Mouse (Mus musculus): ENCODE measurements at regions not wholly inside any gene's neighbourhood (a gene's known extent, or its start where the extent isn't known, plus 50 kb on each side); places are given as distances from the start of the nearest gene placed in this dataset.
A peak's percentile ranks its signal among the peaks of the same experiment; 100 is the strongest.

DNA sequence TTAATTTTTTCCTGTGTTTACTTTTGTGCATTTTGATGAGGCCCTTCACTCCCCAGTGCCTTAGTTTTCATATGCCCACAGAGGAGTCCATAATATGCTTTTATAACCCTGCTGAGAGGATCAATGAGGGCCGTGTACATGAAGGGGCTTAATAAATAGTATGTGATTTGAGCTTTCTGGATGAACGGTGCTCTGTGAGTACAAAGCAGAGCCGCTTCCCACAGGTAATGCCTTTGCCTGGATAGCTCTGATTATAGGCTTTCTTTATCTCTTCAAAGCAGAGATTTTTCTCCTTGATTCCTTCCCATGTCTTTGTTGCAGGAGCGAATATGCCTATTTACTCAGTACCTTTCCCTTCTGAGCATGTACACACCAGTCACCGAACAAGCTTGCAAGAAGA lies 217.8 kb downstream of the Izumo3 start:
- no peak overlapping the region for H3K4me2 ChIP-seq
- H3K4me3 ChIP-seq (replicated peaks), result no peak overlapping the region
- ATAC-seq (ENCODE audit: low FRiP score), result peak; percentile 33; the same call in 1 of the 2 replicates
- no peaks in the 10 kb centered on the region for H3K36me3 ChIP-seq (replicated peaks)
- no peaks in the 10 kb centered on the region; the same call in 1 of the 2 replicates for H3K4me1 ChIP-seq
- H3K27ac ChIP-seq, result no peak overlapping the region
- H3K9me3 ChIP-seq, result no peaks in the 10 kb centered on the region
- H3K27me3 ChIP-seq, result no peaks in the 10 kb centered on the region
- no peak overlapping the region for H3K9ac ChIP-seq
- WGBS, result 34% methylated on average over 5 of the region's 5 CpGs

- H3K9me3 ChIP-seq, result no peaks in the 10 kb centered on the region
- H3K27ac ChIP-seq, result no peak overlapping the region
- no peak overlapping the region for H3K4me3 ChIP-seq (replicated peaks)
- no peaks in the 10 kb centered on the region for H3K27me3 ChIP-seq
- 86% methylated on average over 1 of the region's 1 CpGs for WGBS
- H3K4me1 ChIP-seq, result no peaks in the 10 kb centered on the region
- H3K9ac ChIP-seq, result no peak overlapping the region
- no peaks in the 10 kb centered on the region for H3K36me3 ChIP-seq (replicated peaks)
- ATAC-seq (ENCODE audit: low FRiP score), result no peak
- H3K4me2 ChIP-seq, result no peak overlapping the region
These were observed 239.9 kb downstream of the Izumo3 start for GRCm38 (mm10) chr4:91907147-91907546.

DNA sequence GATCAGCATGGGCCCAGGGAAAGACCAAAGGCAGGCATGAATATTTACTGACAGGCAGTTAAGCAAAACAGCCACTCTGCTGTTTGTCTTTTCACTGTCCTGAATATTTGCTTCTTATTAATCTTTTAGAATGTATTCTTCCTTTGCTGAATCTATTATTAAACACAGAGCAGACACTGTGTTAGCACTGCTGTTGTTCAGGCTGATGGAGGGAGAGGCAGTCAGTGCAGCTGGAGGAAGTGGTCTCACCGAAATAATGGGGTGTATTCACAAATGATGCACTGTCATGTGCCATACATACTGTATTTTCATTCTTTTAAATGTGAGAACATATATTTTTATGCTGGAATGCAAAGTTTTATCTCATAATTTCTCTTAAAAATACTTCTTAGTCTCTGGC lies 241.9 kb downstream of the Izumo3 start:
- H3K27ac ChIP-seq, result no peak overlapping the region
- H3K27me3 ChIP-seq, result no peaks in the 10 kb centered on the region
- H3K9ac ChIP-seq, result no peak overlapping the region
- no peak for ATAC-seq (ENCODE audit: low FRiP score)
- H3K9me3 ChIP-seq, result no peaks in the 10 kb centered on the region
- H3K36me3 ChIP-seq (replicated peaks), result no peaks in the 10 kb centered on the region
- H3K4me3 ChIP-seq (replicated peaks), result no peak overlapping the region
- 82% methylated on average over 1 of the region's 1 CpGs for WGBS
- no peak overlapping the region for H3K4me2 ChIP-seq
- no peaks in the 10 kb centered on the region for H3K4me1 ChIP-seq

- Histone ChIP-seq H3K27ac (no peak overlapping the region), H3K4me3 (replicated peaks) (no peak overlapping the region), H3K27me3 (no peaks in the 10 kb centered on the region), H3K9me3 (no peaks in the 10 kb centered on the region), H3K9ac (no peak overlapping the region), H3K4me2 (no peak overlapping the region), H3K36me3 (replicated peaks) (no peaks in the 10 kb centered on the region), H3K4me1 (no peaks in the 10 kb centered on the region)
- no peak for ATAC-seq (ENCODE audit: low FRiP score)
- 74% methylated on average over 2 of the region's 2 CpGs for WGBS
These were observed 255.6 kb downstream of the Izumo3 start for GRCm38 (mm10) chr4:91891419-91891818.

Measured in forebrain, embryonic 12.5 days (tissue).